Mouse (Mus musculus): ENCODE results near the gene Dcbld2. TPM values are rescaled to one million over a fixed set of nuclear protein-coding genes. Genes with fewer than 3 reads are reported as not detected.

The Dcbld2 gene
- polyA plus RNA-seq, 1 experiment from 2014 or later = 9.2 TPM

GRCm38 (mm10) chr16:58401079-58401478 lies 7.2 kb upstream of the Dcbld2 start:
- Histone ChIP-seq H3K9ac (ENCODE audit: low read length) (no peak overlapping the region), H3K4me3 (ENCODE audit: low read depth, low read length) (no peak overlapping the region), H3K27me3 (replicated peaks; ENCODE audit: control insufficient read depth, insufficient read depth, low read length) (no peaks in the 10 kb centered on the region), H3K9me3 (ENCODE audit: control insufficient read depth, low read length) (no peaks in the 10 kb centered on the region), H3K4me2 (ENCODE audit: low read length) (no peak overlapping the region), H3K27ac (ENCODE audit: low read depth) (no peak overlapping the region), H3K36me3 (ENCODE audit: control insufficient read depth, insufficient read depth, low read length) (no peaks in the 10 kb centered on the region), H3K4me1 (replicated peaks; ENCODE audit: control insufficient read depth, insufficient read depth, low read length) (peaks cover 4% of the 10 kb centered on the region; the same call in 1 of the 2 replicates)
- DNase-seq (ENCODE audit: low spot score) (no peak), ATAC-seq (replicated peaks; ENCODE audit: low FRiP score, low TSS enrichment, low read depth) (no peak)
- 85% methylated on average over 2 of the region's 2 CpGs for WGBS

GRCm38 (mm10) chr16:58404665-58405064 lies 3.6 kb upstream of the Dcbld2 start:
- no peak overlapping the region for H3K9ac ChIP-seq (ENCODE audit: low read length)
- H3K27ac ChIP-seq (ENCODE audit: low read depth) = no peak overlapping the region
- ATAC-seq (replicated peaks; ENCODE audit: low FRiP score, low TSS enrichment, low read depth) = no peak
- H3K4me3 ChIP-seq (ENCODE audit: low read depth, low read length) = no peak overlapping the region
- H3K27me3 ChIP-seq (replicated peaks; ENCODE audit: control insufficient read depth, insufficient read depth, low read length) = no peaks in the 10 kb centered on the region
- DNase-seq (ENCODE audit: low spot score) = no peak
- peaks cover 9% of the 10 kb centered on the region; the same call in 1 of the 2 replicates for H3K4me1 ChIP-seq (replicated peaks; ENCODE audit: control insufficient read depth, insufficient read depth, low read length)
- no peaks in the 10 kb centered on the region for H3K36me3 ChIP-seq (ENCODE audit: control insufficient read depth, insufficient read depth, low read length)
- no peaks in the 10 kb centered on the region for H3K9me3 ChIP-seq (ENCODE audit: control insufficient read depth, low read length)
- no peak overlapping the region for H3K4me2 ChIP-seq (ENCODE audit: low read length)
- 28% methylated on average over 7 of the region's 7 CpGs for WGBS

- Histone ChIP-seq H3K4me1 (replicated peaks; ENCODE audit: control insufficient read depth, insufficient read depth, low read length) (peaks cover 9% of the 10 kb centered on the region; the same call in 1 of the 2 replicates), H3K36me3 (ENCODE audit: control insufficient read depth, insufficient read depth, low read length) (no peaks in the 10 kb centered on the region), H3K4me2 (ENCODE audit: low read length) (no peak overlapping the region), H3K4me3 (ENCODE audit: low read depth, low read length) (no peak overlapping the region), H3K27ac (ENCODE audit: low read depth) (no peak overlapping the region), H3K9me3 (ENCODE audit: control insufficient read depth, low read length) (no peaks in the 10 kb centered on the region), H3K27me3 (replicated peaks; ENCODE audit: control insufficient read depth, insufficient read depth, low read length) (no peaks in the 10 kb centered on the region), H3K9ac (ENCODE audit: low read length) (no peak overlapping the region)
- 87% methylated on average over 4 of the region's 4 CpGs for WGBS
- ATAC-seq (replicated peaks; ENCODE audit: low FRiP score, low TSS enrichment, low read depth) = no peak
- no peak for DNase-seq (ENCODE audit: low spot score)
Measured at GRCm38 (mm10) chr16:58405271-58405670, 3.0 kb upstream of the Dcbld2 start.

- under 1% methylated on average over 67 of the region's 89 CpGs for WGBS
- Histone ChIP-seq H3K4me1 (replicated peaks; ENCODE audit: control insufficient read depth, insufficient read depth, low read length) (peaks cover 15% of the 10 kb centered on the region), H3K27ac (ENCODE audit: low read depth) (peak overlapping the region; percentile 86), H3K4me3 (ENCODE audit: low read depth, low read length) (peak overlapping the region; percentile 92), H3K27me3 (replicated peaks; ENCODE audit: control insufficient read depth, insufficient read depth, low read length) (no peaks in the 10 kb centered on the region), H3K9me3 (ENCODE audit: control insufficient read depth, low read length) (no peaks in the 10 kb centered on the region), H3K4me2 (ENCODE audit: low read length) (peak overlapping the region; percentile 81), H3K9ac (ENCODE audit: low read length) (peak overlapping the region; percentile 77), H3K36me3 (ENCODE audit: control insufficient read depth, insufficient read depth, low read length) (no peaks in the 10 kb centered on the region)
- peak; percentile 70 for ATAC-seq (replicated peaks; ENCODE audit: low FRiP score, low TSS enrichment, low read depth)
- peak; percentile 81 for DNase-seq (ENCODE audit: low spot score)
Measured at GRCm38 (mm10) chr16:58408487-58409281, 441 bp downstream of the Dcbld2 start.

GRCm38 (mm10) chr16:58409825-58410224 lies 1.6 kb downstream of the Dcbld2 start:
- Histone ChIP-seq H3K9ac (ENCODE audit: low read length) (peak overlapping the region; percentile 77), H3K36me3 (ENCODE audit: control insufficient read depth, insufficient read depth, low read length) (no peaks in the 10 kb centered on the region), H3K9me3 (ENCODE audit: control insufficient read depth, low read length) (no peaks in the 10 kb centered on the region), H3K4me2 (ENCODE audit: low read length) (peak overlapping the region; percentile 81), H3K27me3 (replicated peaks; ENCODE audit: control insufficient read depth, insufficient read depth, low read length) (no peaks in the 10 kb centered on the region), H3K27ac (ENCODE audit: low read depth) (no peak overlapping the region), H3K4me1 (replicated peaks; ENCODE audit: control insufficient read depth, insufficient read depth, low read length) (peaks cover 15% of the 10 kb centered on the region), H3K4me3 (ENCODE audit: low read depth, low read length) (peak overlapping the region; percentile 92)
- 28% methylated on average over 7 of the region's 7 CpGs for WGBS
- ATAC-seq (replicated peaks; ENCODE audit: low FRiP score, low TSS enrichment, low read depth) = no peak
- DNase-seq (ENCODE audit: low spot score) = no peak

- Histone ChIP-seq H3K27me3 (replicated peaks; ENCODE audit: control insufficient read depth, insufficient read depth, low read length) (no peaks in the 10 kb centered on the region), H3K27ac (ENCODE audit: low read depth) (no peak overlapping the region), H3K4me3 (ENCODE audit: low read depth, low read length) (no peak overlapping the region), H3K9me3 (ENCODE audit: control insufficient read depth, low read length) (no peaks in the 10 kb centered on the region), H3K4me2 (ENCODE audit: low read length) (no peak overlapping the region), H3K4me1 (replicated peaks; ENCODE audit: control insufficient read depth, insufficient read depth, low read length) (peaks cover 5% of the 10 kb centered on the region), H3K9ac (ENCODE audit: low read length) (no peak overlapping the region), H3K36me3 (ENCODE audit: control insufficient read depth, insufficient read depth, low read length) (no peaks in the 10 kb centered on the region)
- WGBS = 97% methylated on average over 4 of the region's 4 CpGs
- ATAC-seq (replicated peaks; ENCODE audit: low FRiP score, low TSS enrichment, low read depth) = no peak
- peak; percentile 36 for DNase-seq (ENCODE audit: low spot score)
Measured at GRCm38 (mm10) chr16:58414801-58415200, 6.6 kb downstream of the Dcbld2 start.

GRCm38 (mm10) chr16:58415500-58415899 lies 7.3 kb downstream of the Dcbld2 start:
- WGBS = 97% methylated on average over 2 of the region's 2 CpGs
- Histone ChIP-seq H3K27ac (ENCODE audit: low read depth) (no peak overlapping the region), H3K27me3 (replicated peaks; ENCODE audit: control insufficient read depth, insufficient read depth, low read length) (no peaks in the 10 kb centered on the region), H3K4me2 (ENCODE audit: low read length) (no peak overlapping the region), H3K9ac (ENCODE audit: low read length) (no peak overlapping the region), H3K9me3 (ENCODE audit: control insufficient read depth, low read length) (no peaks in the 10 kb centered on the region), H3K4me1 (replicated peaks; ENCODE audit: control insufficient read depth, insufficient read depth, low read length) (peaks cover 5% of the 10 kb centered on the region), H3K36me3 (ENCODE audit: control insufficient read depth, insufficient read depth, low read length) (no peaks in the 10 kb centered on the region), H3K4me3 (ENCODE audit: low read depth, low read length) (no peak overlapping the region)
- ATAC-seq (replicated peaks; ENCODE audit: low FRiP score, low TSS enrichment, low read depth) (no peak), DNase-seq (ENCODE audit: low spot score) (peak; percentile 42)

- DNase-seq (ENCODE audit: low spot score) = peak; percentile 53
- no peaks in the 10 kb centered on the region for H3K9me3 ChIP-seq (ENCODE audit: control insufficient read depth, low read length)
- no peaks in the 10 kb centered on the region for H3K27me3 ChIP-seq (replicated peaks; ENCODE audit: control insufficient read depth, insufficient read depth, low read length)
- no peak overlapping the region for H3K9ac ChIP-seq (ENCODE audit: low read length)
- no peak overlapping the region for H3K4me3 ChIP-seq (ENCODE audit: low read depth, low read length)
- peak overlapping the region; percentile 34; the same call in 1 of the 2 replicates for H3K27ac ChIP-seq (ENCODE audit: low read depth)
- 0 out of 2 replicates have a peak overlapping the region, but pooled peaks have one; percentile 4 for H3K4me2 ChIP-seq (ENCODE audit: low read length)
- H3K36me3 ChIP-seq (ENCODE audit: control insufficient read depth, insufficient read depth, low read length) = no peaks in the 10 kb centered on the region
- peak; percentile 66; the same call in 1 of the 2 replicates for ATAC-seq (replicated peaks; ENCODE audit: low FRiP score, low TSS enrichment, low read depth)
- peaks cover 16% of the 10 kb centered on the region for H3K4me1 ChIP-seq (replicated peaks; ENCODE audit: control insufficient read depth, insufficient read depth, low read length)
- 18% methylated on average over 11 of the region's 11 CpGs for whole genome bisulfite sequencing
Measured at GRCm38 (mm10) chr16:58421696-58422354, 13.6 kb downstream of the Dcbld2 start.
